Mouse (Mus musculus) kidney, embryonic 14.5 days (tissue): ENCODE data around the gene Nell2. TPM values are rescaled to one million over a fixed set of nuclear protein-coding genes. Genes with fewer than 3 reads are reported as not detected.

Experiments used
- ATAC-seq: fragments of 200-750 bp; cut with Nextera tagmentation; 2 replicates; pipeline ENCODE4 v1.8.0; 2017; ENCODE audit warnings: moderate number of reproducible peaks, mild to moderate bottlenecking, moderate TSS enrichment, moderate library complexity; ENCODE audit not compliant: low FRiP score, low TSS enrichment
- H3K27ac ChIP-seq: fragments of 300-500 bp; sonication (generic); 2 replicates; pipeline ENCODE4 v1.5.1; 2014; ENCODE audit warnings: low read depth, mild to moderate bottlenecking, low read length, moderate library complexity, mixed read lengths
- H3K27me3 ChIP-seq: fragments of 300-500 bp; sonication (generic); 2 replicates; pipeline ENCODE4 v1.6.1; 2014; ENCODE audit warnings: mild to moderate bottlenecking, low read length; ENCODE audit not compliant: control insufficient read depth, insufficient read depth
- H3K36me3 ChIP-seq: fragments of 300-500 bp; sonication (generic); 2 replicates; pipeline ENCODE4 v1.6.1; 2014; ENCODE audit warnings: low read length, mixed read lengths; ENCODE audit not compliant: control insufficient read depth, insufficient read depth
- H3K4me1 ChIP-seq: fragments of 300-500 bp; sonication (generic); 2 replicates; pipeline ENCODE4 v1.6.1; 2014; ENCODE audit warnings: low read length, mixed read lengths; ENCODE audit not compliant: control insufficient read depth, insufficient read depth
- H3K4me2 ChIP-seq: fragments of 300-500 bp; sonication (generic); replicated peaks from 2 replicates; pipeline ENCODE4 v1.6.1; 2014; ENCODE audit warnings: low read depth, mild to moderate bottlenecking, low read length
- H3K4me3 ChIP-seq: fragments of 300-500 bp; sonication (generic); 2 replicates; pipeline ENCODE4 v1.5.1; 2014; ENCODE audit warnings: mild to moderate bottlenecking, low read length
- H3K9ac ChIP-seq: fragments of 300-500 bp; sonication (generic); 2 replicates; pipeline ENCODE4 v1.6.1; 2014; ENCODE audit warnings: low read depth, mild to moderate bottlenecking, low read length, moderate library complexity
- H3K9me3 ChIP-seq: fragments of 300-500 bp; sonication (generic); 2 replicates; pipeline ENCODE4 v1.6.1; 2016; ENCODE audit warnings: low read length; ENCODE audit not compliant: control insufficient read depth
- WGBS: fragments of 180-500 bp; shearing (Covaris S2); extraction: QIAGEN DNeasy Blood & Tissue Kit; methylation state at CpG from one replicate; pipeline ENCODE4 v1.1.7; 2014; 5-methylcytosine and 5-hydroxymethylcytosine counted together
- polyA plus RNA-seq: library from polyadenylated mRNA; unstranded; fragments of >200 nt; fragmentation: Nextera tagmentation; extraction: Ambion mirVana; gene quantifications from 2 replicates; pipeline ENCODE4 v1.2.1, GENCODE M21; 2014

The Nell2 gene
- polyA plus RNA-seq, 1 experiment from 2014 or later, result 11.2 TPM

DNA sequence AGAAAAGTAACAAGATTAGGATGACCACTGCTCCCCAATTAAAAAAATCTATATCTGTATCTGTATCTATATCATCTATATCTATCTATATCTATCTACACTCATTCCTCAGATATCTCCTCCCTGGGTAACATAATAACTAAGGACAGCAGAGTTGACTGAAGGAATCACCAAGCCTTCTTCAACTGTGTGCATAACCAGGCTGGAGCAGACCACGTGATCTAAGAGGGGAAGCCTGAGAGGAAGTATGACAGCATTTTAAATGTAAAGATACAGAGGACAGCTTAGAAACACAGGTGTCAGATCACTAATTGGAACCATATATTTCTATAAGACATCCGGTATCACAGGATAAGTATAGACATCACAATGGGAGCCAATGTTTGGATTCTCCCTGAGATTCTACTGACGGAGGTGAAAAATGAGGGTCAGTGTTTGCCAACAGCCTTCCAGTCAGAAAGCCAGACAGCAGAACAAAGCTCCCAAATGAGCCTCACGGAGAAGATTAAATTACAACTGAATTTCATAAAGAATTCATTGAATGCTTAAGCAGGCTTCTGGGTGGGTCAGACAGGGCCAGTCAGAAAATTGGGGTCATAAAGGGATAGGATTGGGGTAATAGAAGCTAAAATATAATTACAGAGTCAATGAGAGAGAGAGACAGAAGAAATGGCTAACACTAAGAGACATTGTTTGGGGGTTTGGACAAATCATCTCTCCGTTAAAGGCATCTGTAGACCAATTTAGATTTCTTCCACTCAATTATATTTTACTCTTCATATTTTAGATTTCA lies 116.2 kb downstream of the Nell2 start:
- H3K4me2 ChIP-seq, result no peak overlapping the region
- no peak overlapping the region for H3K4me3 ChIP-seq
- H3K36me3 ChIP-seq, result no peaks in the 10 kb centered on the region
- no peak overlapping the region for H3K9ac ChIP-seq
- 66% methylated on average over 5 of the region's 5 CpGs for WGBS
- H3K27me3 ChIP-seq, result no peaks in the 10 kb centered on the region
- H3K9me3 ChIP-seq, result no peaks in the 10 kb centered on the region
- H3K4me1 ChIP-seq, result no peaks in the 10 kb centered on the region
- H3K27ac ChIP-seq, result no peak overlapping the region
- no peak for ATAC-seq

DNA sequence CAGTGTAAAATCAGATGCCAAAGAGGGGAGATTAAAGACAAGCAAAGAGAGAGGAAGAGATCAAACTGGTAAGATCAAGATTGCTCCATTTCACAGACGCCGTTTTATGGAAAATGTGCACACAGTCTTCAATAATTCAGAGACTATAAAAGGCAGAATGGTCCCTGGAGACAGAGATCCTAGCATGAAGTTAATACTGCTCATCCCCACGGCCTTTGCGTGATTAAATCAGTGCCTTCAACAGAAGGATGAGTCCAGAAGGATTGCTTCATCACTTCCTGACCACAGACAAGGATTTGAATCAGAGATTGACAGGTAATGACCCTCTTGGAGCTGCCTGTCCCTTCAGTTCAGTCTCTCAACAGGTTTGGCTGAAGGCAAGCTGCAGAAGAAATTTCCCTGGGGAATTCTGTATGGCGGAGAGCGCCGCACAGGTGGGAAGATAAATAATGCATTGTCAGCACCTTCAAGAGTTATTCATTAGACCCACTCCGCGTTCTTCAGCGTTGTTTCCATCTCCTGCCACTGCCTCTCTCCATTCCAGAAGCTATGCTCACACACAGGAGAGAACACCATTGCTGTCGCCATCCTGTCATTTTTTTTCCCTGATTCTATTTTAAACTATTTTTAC lies 118.0 kb downstream of the Nell2 start:
- H3K9ac ChIP-seq, result no peak overlapping the region
- H3K4me2 ChIP-seq, result no peak overlapping the region
- no peaks in the 10 kb centered on the region for H3K9me3 ChIP-seq
- no peak overlapping the region for H3K4me3 ChIP-seq
- H3K27me3 ChIP-seq, result no peaks in the 10 kb centered on the region
- no peak overlapping the region for H3K27ac ChIP-seq
- 82% methylated on average over 11 of the region's 11 CpGs for WGBS
- ATAC-seq, result no peak
- no peaks in the 10 kb centered on the region for H3K36me3 ChIP-seq
- no peaks in the 10 kb centered on the region for H3K4me1 ChIP-seq

DNA sequence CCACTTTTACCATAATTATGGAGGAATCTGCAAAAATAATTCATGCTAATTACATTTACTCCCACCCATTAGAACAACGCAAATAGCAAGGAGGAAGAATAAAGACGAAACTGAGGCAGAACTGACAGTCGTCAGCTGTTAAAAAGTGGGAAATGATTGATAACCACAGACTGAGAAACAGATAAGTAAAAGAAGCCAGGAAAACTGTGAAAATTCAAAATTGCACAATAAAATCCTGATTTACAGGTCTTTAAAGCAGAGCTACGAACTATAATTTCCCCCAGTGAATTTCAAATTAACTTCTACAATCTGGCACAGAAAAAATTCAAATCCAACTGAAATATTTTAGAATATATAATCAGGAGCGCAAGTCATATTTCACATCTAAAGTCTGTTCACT lies 138.0 kb downstream of the Nell2 start:
- Histone ChIP-seq H3K9ac (no peak overlapping the region), H3K4me3 (no peak overlapping the region), H3K36me3 (no peaks in the 10 kb centered on the region), H3K4me1 (no peaks in the 10 kb centered on the region), H3K27me3 (no peaks in the 10 kb centered on the region), H3K27ac (no peak overlapping the region), H3K4me2 (no peak overlapping the region), H3K9me3 (no peaks in the 10 kb centered on the region)
- 77% methylated on average over 5 of the region's 5 CpGs for WGBS
- ATAC-seq, result no peak

- no peaks in the 10 kb centered on the region for H3K27me3 ChIP-seq
- no peak for ATAC-seq
- H3K9me3 ChIP-seq, result no peaks in the 10 kb centered on the region
- H3K9ac ChIP-seq, result no peak overlapping the region
- no peaks in the 10 kb centered on the region for H3K36me3 ChIP-seq
- 62% methylated on average over 4 of the region's 4 CpGs for WGBS
- no peaks in the 10 kb centered on the region for H3K4me1 ChIP-seq
- no peak overlapping the region for H3K4me2 ChIP-seq
- no peak overlapping the region for H3K4me3 ChIP-seq
- no peak overlapping the region for H3K27ac ChIP-seq
These were observed 139.4 kb downstream of the Nell2 start for GRCm38 (mm10) chr15:95388950-95389349.

GRCm38 (mm10) chr15:95380859-95381258 lies 147.5 kb downstream of the Nell2 start:
- Histone ChIP-seq H3K27ac (no peak overlapping the region), H3K4me1 (no peaks in the 10 kb centered on the region), H3K4me2 (no peak overlapping the region), H3K9me3 (no peaks in the 10 kb centered on the region), H3K36me3 (no peaks in the 10 kb centered on the region), H3K4me3 (no peak overlapping the region), H3K9ac (no peak overlapping the region), H3K27me3 (no peaks in the 10 kb centered on the region)
- 53% methylated on average over 2 of the region's 2 CpGs for WGBS
- ATAC-seq, result no peak

DNA sequence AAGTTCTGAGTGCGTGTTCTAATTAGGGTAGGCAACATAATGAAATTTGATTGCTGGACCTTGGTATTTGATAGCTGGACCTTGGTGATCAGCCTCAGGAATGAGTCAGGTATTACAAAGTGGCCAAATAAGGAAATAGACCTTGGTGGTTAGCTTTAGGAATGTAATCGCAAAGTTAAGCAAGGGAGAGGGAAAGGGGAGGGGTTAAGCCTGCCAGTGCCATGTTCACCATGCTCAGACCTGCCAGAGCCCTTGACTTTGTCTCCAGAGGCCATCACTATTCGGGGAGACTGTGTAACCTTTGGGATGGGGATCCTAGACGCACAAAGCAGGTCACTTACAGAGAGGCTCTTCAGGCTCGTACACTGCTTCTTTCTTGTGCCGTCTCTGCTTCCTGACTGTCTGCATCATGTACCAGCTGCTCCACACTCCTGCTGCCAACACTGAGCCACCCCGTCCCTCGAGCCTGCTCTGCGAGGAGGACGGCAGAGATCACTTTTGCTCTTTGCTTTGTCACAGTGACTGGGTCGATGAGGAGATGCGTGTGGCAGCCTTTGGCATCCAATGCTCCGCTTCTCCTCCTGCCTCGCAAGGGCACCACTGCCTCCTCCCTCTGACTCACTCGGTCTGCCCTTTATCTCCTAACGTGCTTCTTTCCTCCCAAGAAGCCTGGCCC lies 157.5 kb downstream of the Nell2 start:
- no peak overlapping the region for H3K4me2 ChIP-seq
- H3K9me3 ChIP-seq, result no peaks in the 10 kb centered on the region
- WGBS, result 78% methylated on average over 16 of the region's 16 CpGs
- H3K36me3 ChIP-seq, result no peaks in the 10 kb centered on the region
- H3K27ac ChIP-seq, result no peak overlapping the region
- H3K4me1 ChIP-seq, result no peaks in the 10 kb centered on the region
- no peak overlapping the region for H3K4me3 ChIP-seq
- ATAC-seq, result no peak
- H3K27me3 ChIP-seq, result no peaks in the 10 kb centered on the region
- H3K9ac ChIP-seq, result no peak overlapping the region

DNA sequence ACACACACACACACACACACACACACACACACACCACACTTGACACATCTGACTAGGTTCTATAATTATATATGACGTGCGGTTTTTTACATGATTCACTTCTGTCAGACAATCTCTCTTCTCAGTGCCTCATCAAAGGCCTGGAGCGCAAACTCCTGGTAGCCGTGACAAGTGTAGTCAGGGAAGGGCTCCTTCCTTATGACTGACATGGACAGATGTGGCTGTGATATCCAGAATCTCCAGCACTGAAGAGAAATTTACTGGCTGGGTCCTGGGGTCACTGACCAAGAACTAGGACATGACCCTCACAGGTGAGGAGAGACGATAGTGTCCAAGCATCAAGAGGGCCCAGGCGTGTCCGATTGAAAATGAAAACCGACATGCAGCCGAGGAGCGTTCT lies 160.2 kb downstream of the Nell2 start:
- Histone ChIP-seq H3K9me3 (no peaks in the 10 kb centered on the region), H3K27ac (no peak overlapping the region), H3K36me3 (no peaks in the 10 kb centered on the region), H3K9ac (no peak overlapping the region), H3K4me3 (no peak overlapping the region), H3K4me1 (no peaks in the 10 kb centered on the region), H3K4me2 (no peak overlapping the region), H3K27me3 (no peaks in the 10 kb centered on the region)
- WGBS, result 89% methylated on average over 10 of the region's 10 CpGs
- ATAC-seq, result no peak

- ATAC-seq, result no peak
- Histone ChIP-seq H3K9me3 (no peaks in the 10 kb centered on the region), H3K4me1 (no peaks in the 10 kb centered on the region), H3K9ac (no peak overlapping the region), H3K27me3 (no peaks in the 10 kb centered on the region), H3K36me3 (no peaks in the 10 kb centered on the region), H3K4me3 (no peak overlapping the region), H3K4me2 (no peak overlapping the region), H3K27ac (no peak overlapping the region)
- WGBS, result 62% methylated on average over 3 of the region's 3 CpGs
These were observed 161.9 kb downstream of the Nell2 start for GRCm38 (mm10) chr15:95366506-95366905.

GRCm38 (mm10) chr15:95354806-95355205 lies 173.6 kb downstream of the Nell2 start:
- Histone ChIP-seq H3K9ac (no peak overlapping the region), H3K27me3 (no peaks in the 10 kb centered on the region), H3K4me1 (no peaks in the 10 kb centered on the region), H3K4me3 (no peak overlapping the region), H3K4me2 (no peak overlapping the region), H3K27ac (no peak overlapping the region), H3K9me3 (no peaks in the 10 kb centered on the region), H3K36me3 (no peaks in the 10 kb centered on the region)
- 79% methylated on average over 1 of the region's 1 CpGs for WGBS
- ATAC-seq, result no peak
